Mouse (Mus musculus): ENCODE results near the gene Retnla. TPM values are rescaled to one million over a fixed set of nuclear protein-coding genes. Genes with fewer than 3 reads are reported as not detected.
"Not testable (repeated sequence)": the region's sequence is repeated elsewhere in the genome, so short reads cannot be mapped to it uniquely, and the experiment has no call there.

Retnla gene
- total RNA-seq (2021) = under 1 TPM in 1 of 2 experiments, not detected in 1; 0.60 TPM
- long read RNA-seq, experiment 1 = 0 reads
- long read RNA-seq, experiment 2 = 0 reads

DNA sequence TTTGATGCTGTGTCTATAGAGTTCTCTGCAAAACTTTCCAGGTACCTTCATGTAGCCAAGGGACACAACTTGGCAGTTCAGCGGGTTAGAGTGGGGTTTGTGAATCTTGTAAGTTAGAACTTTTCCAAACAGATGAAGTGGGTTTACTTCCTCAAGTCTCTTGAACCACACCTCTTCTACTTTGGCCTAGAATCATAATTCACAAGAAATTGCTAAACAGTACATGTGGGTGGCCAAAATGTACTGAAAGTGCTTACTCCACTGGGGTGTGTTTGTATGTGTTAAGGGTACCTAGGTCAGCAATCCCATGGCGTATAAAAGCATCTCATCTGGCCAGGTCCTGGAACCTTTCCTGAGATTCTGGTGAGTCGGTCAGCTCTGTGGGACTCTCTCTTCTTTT is at the start of gene Retnla:
Gene Retnla, plus strand, starts transcription at position 286 of the 400 bp plus-strand sequence.
- no peak for DNase-seq (ENCODE audit: low spot score in 2 of 2)

DNA sequence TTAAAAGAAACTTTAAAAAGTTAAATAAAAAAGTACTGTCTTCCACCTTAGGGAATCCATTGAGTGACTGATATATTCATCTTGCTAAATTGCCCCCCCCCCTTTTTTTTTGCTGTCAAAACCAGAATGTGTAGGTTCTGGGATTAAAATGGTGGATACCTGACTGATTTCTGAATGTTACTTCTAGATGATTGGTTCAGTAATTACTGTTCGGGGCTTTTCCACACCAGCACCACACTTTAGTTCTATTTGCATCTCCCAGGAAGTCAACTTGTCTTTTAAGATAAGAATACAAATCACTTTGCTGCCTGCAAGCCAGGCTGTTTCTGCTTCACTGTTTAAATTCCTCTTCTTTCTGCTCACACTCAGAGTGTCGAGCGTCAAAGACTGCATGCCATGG is 44.1 kb upstream of the Retnla start:
- no peak for DNase-seq (ENCODE audit: low spot score in 2 of 2)

- DNase-seq (ENCODE audit: low spot score in 2 of 2) = no peak
Measured at GRCm38 (mm10) chr16:48799470-48799869, 42.9 kb upstream of the Retnla start.

GRCm38 (mm10) chr16:48800906-48801305 is 41.4 kb upstream of the Retnla start:
- DNase-seq (ENCODE audit: low spot score in 2 of 2) = no peak

- DNase-seq (ENCODE audit: low spot score in 2 of 2) = no peak
Measured at GRCm38 (mm10) chr16:48805412-48805811, 36.9 kb upstream of the Retnla start.

- no peak for DNase-seq (ENCODE audit: low spot score in 2 of 2)
Measured at GRCm38 (mm10) chr16:48806521-48806920, 35.8 kb upstream of the Retnla start.

DNA sequence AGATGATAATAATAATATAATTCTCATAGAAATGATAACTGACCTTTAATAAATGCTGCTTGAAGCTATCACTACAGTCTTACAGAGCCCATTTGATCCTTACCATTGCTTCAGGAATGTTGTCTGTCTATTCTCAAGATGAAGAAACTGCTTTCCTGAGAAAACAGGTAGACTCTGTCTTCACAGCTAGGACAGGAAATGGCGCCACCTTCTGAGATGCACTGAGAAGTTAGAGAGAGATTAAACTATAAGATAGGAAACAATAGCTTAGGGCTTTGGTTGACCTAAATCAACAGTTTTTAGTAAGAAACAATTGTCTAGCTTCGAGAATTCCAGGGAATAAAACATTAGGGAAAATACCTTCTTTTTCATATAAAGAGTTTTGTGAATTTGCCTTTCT is 33.0 kb upstream of the Retnla start:
- DNase-seq (ENCODE audit: low spot score in 2 of 2) = no peak

GRCm38 (mm10) chr16:48811881-48812436 is 30.4 kb upstream of the Retnla start:
- DNase-seq (ENCODE audit: low spot score in 2 of 2) = no peak

GRCm38 (mm10) chr16:48816695-48817094 is 25.7 kb upstream of the Retnla start, which contains the start of gene Retnlb:
Gene Retnlb (plus strand): TSS chr16:48816856.
- no peak for DNase-seq (ENCODE audit: low spot score in 2 of 2)

- DNase-seq (ENCODE audit: low spot score in 2 of 2) = no peak
Measured at GRCm38 (mm10) chr16:48818524-48818923, 23.8 kb upstream of the Retnla start.

- DNase-seq (ENCODE audit: low spot score in 2 of 2) = no peak
Measured at GRCm38 (mm10) chr16:48826474-48826873, 15.9 kb upstream of the Retnla start.

DNA sequence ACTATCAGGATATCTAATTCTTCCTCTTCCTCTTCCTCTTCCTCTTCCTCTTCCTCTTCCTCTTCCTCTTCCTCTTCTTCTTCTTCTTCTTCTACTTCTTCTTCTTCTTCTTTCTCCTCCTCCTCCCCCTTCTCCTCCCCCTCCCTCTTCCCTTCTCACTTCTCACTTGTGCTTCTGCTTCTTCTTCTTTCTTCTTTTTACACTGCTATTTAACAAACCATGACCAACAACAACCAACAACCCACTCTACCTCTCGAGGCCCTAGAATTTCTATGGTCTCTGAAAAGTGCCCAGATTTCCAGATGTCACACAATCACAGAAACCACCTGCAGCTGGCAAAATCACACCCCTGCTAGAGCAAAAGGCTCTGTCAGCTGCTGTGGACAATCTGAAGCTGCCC is 14.7 kb upstream of the Retnla start:
- no peak for DNase-seq (ENCODE audit: low spot score in 2 of 2)

DNA sequence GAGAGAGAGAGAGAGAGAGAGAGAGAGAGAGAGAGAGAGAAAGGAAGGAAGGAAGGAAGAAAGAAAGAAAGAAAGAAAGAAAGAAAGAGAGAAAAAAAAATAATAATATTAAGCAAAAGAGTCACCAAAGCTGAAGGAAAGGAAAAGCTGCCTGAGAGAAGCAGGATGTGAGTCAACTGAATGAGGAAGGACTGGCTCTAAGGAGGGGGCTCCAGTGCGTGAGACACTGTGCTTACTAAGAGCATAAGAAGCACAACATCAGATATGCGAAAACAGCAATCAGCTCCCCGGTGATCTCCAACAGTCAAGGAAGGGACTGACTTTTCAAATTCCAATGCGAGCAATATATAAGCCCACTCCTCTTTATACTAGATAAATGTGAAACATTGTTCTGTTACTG is 13.3 kb upstream of the Retnla start:
- no peak for DNase-seq (ENCODE audit: low spot score in 2 of 2)

DNA sequence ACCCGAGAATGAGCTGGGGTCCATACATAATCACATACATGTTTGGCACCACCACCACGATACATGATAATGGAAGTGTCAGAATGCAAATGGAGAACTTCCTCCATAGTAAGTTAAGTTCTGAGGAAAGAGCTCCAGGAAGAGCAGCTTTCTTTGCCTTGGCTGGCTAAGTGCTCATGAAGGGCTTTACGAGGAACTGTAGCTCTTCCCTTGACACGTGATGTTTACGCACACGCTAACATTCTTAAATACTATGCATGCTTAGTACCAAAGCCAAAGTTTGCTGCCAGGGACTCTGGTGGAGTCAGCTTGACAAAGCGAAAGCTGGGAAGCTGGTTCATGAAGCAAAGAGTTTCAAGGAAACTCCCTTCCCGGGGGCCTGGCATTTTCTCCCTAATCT is 10.3 kb upstream of the Retnla start:
- no peak for DNase-seq (ENCODE audit: low spot score in 2 of 2)

- DNase-seq (ENCODE audit: low spot score in 2 of 2) = not testable (repeated sequence)
Measured at GRCm38 (mm10) chr16:48833626-48834025, 8.7 kb upstream of the Retnla start.

- no peak for DNase-seq (ENCODE audit: low spot score in 2 of 2)
Measured at GRCm38 (mm10) chr16:48843671-48844386, 1.5 kb downstream of the Retnla start.

- DNase-seq (ENCODE audit: low spot score in 2 of 2) = not testable (repeated sequence)
Measured at GRCm38 (mm10) chr16:48865004-48865403, 22.7 kb downstream of the Retnla start.

GRCm38 (mm10) chr16:48867690-48868089 is 25.3 kb downstream of the Retnla start:
- DNase-seq (ENCODE audit: low spot score in 2 of 2) = no peak

- no peak for DNase-seq (ENCODE audit: low spot score in 2 of 2)
Measured at GRCm38 (mm10) chr16:48868663-48869062, 26.3 kb downstream of the Retnla start.

DNA sequence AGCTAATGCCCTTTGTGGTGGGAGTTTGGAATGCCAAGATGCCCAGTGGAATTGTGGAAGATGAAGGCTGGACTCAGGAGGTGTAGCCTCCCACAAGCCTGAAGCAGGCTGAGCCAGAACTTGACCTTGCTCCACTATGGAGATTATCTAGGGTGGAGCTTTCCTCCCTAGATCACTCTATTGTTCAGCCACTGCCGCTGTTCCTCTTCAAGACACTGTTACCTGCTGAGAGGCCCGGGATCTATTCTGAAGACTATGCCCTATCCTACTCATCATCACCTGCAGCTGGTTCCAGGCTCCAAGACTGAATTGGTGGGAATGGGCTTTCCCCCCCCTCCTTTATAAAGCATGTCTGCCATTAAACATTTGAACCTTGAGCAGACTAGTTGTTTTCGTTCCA is 27.3 kb downstream of the Retnla start:
- DNase-seq (ENCODE audit: low spot score in 2 of 2) = no peak

DNA sequence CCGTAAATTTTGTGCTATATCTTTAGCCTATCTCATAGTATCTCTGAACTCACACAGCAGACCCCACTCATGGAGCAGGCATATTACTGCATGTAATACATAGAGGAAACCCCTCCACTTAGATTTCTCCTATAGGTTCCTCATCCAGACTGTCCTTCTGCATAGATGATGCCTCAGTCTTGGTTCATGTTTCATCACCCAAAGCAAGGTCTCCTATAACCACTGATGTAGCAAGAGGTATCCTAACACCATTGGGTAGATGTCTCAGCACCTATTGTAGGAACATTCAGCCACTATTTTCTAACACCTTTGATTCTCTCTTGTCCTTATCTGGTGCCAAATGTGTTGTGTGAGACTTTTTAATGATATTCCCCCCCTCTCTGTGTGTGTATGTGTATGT is 29.4 kb downstream of the Retnla start:
- DNase-seq (ENCODE audit: low spot score in 2 of 2) = no peak

DNA sequence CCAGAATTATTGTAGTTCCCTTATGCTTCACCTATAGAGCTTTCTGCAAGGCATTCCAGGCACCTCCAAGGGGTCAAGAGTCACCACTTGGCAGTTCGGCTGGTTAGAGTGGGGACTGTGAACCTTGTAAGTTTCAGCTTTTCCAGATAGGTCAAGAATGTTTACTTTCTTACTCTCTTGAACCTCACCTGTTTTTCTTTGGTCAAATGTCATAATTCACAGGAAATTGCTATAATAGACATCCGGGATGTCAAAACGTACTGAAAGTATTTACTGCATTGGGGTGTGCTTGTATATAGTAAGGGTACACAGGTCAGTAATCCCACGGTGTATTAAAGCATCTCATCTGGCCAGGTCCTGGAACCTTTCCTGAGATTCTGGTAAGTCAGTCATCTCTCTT is 30.0 kb downstream of the Retnla start, which contains the start of gene Retnlg:
Gene Retnlg, plus strand, starts transcription at position 301 of the 400 bp plus-strand sequence.
- DNase-seq (ENCODE audit: low spot score in 2 of 2) = no peak

GRCm38 (mm10) chr16:48890733-48891132 is 48.4 kb downstream of the Retnla start:
- no peak for DNase-seq (ENCODE audit: low spot score in 2 of 2)
